In genomic region chr1:188539621-188540020, GRCm38 (mm10) we compare ENCODE assay signal across 17 mouse cellular contexts.
"Had no signal": no experiment of that assay in that cellular context is flagged by ENCODE, and none has a peak within 500 bp of the region (broad histone marks: within the 10 kb centered on the region; RNA-seq: fewer than 3 reads in every experiment).

No protein-coding gene starts in this region.

- ATAC-seq: hindbrain, postnatal 0 days; intestine, embryonic 16.5 days had no signal

- DNase-seq: gastrocnemius, adult 2 months; gastrocnemius, postnatal 10 days; gastrocnemius, postnatal 25 days; heart, adult 2 months; heart, postnatal 14 days; heart, postnatal 36 days; kidney, adult 11 months; kidney, adult 2 months; kidney, adult 9 months; kidney, postnatal 14 days; kidney, postnatal 36 days; layer of hippocampus, adult 9-11 months; layer of hippocampus, postnatal 36 days; left cerebral cortex, postnatal 4 days; liver had no signal
